Mouse (Mus musculus) embryonic facial prominence, embryonic 15.5 days (tissue): ENCODE data around the gene Exoc3l2. TPM values are rescaled to one million over a fixed set of nuclear protein-coding genes. Genes with fewer than 3 reads are reported as not detected.

Experiments used
- polyA plus RNA-seq: library from polyadenylated mRNA; unstranded; fragments of >200 nt; fragmentation: Nextera tagmentation; extraction: Ambion mirVana; gene quantifications from 2 replicates; pipeline ENCODE4 v1.2.1, GENCODE M21; 2015

The Exoc3l2 gene
- polyA plus RNA-seq, 1 experiment from 2014 or later, result 1.2 TPM

Other genes with a start within 250 kb of the Exoc3l2 start
- gene Opa3, start 235.0 kb upstream of the Exoc3l2 start, polyA plus RNA-seq, result 30.8 and 32.5 TPM in 2 replicates
- gene Vasp, start 191.5 kb upstream of the Exoc3l2 start, polyA plus RNA-seq, result 85.2 TPM in 2 replicates
- gene Ppm1n, start 183.3 kb upstream of the Exoc3l2 start, polyA plus RNA-seq, result 0.14 and 0.41 TPM in 2 replicates
- 39.2 and 41.9 TPM in 2 replicates for gene Rtn2, start 180.7 kb upstream of the Exoc3l2 start, polyA plus RNA-seq
- gene Fosb, start 153.3 kb upstream of the Exoc3l2 start, polyA plus RNA-seq, result 0.21 and 0.69 TPM in 2 replicates
- 83.0 and 85.5 TPM in 2 replicates for gene Ercc1, start 118.6 kb upstream of the Exoc3l2 start, polyA plus RNA-seq
- gene Cd3eap, start 103.8 kb upstream of the Exoc3l2 start, polyA plus RNA-seq, result 30.4 and 32.0 TPM in 2 replicates
- gene Ppp1r13l, start 103.6 kb upstream of the Exoc3l2 start, polyA plus RNA-seq, result 17.2 and 22.7 TPM in 2 replicates
- 16.9 and 18.3 TPM in 2 replicates for gene Ercc2, start 81.3 kb upstream of the Exoc3l2 start, polyA plus RNA-seq
- gene Klc3, start 59.2 kb upstream of the Exoc3l2 start, polyA plus RNA-seq, result 41.8 and 43.1 TPM in 2 replicates
- gene Ckm, start 58.6 kb upstream of the Exoc3l2 start, polyA plus RNA-seq, result 118 and 167 TPM in 2 replicates
- 11.8 and 14.4 TPM in 2 replicates for gene Mark4, start 4.5 kb upstream of the Exoc3l2 start, polyA plus RNA-seq
- 2.4 and 2.8 TPM in 2 replicates for gene Bloc1s3, start 45.0 kb downstream of the Exoc3l2 start, polyA plus RNA-seq
- gene Trappc6a, start 45.1 kb downstream of the Exoc3l2 start, polyA plus RNA-seq, result 89.5 and 101 TPM in 2 replicates
- 3.1 and 3.3 TPM in 2 replicates for gene Nkpd1, start 54.5 kb downstream of the Exoc3l2 start, polyA plus RNA-seq
- 31.4 and 36.0 TPM in 2 replicates for gene Ppp1r37, start 99.7 kb downstream of the Exoc3l2 start, polyA plus RNA-seq
- gene Zfp296, start 114.0 kb downstream of the Exoc3l2 start, polyA plus RNA-seq, result 1.5 and 2.2 TPM in 2 replicates
- gene Gemin7, start 114.3 kb downstream of the Exoc3l2 start, polyA plus RNA-seq, result 149 and 162 TPM in 2 replicates
- 58.3 and 66.1 TPM in 2 replicates for gene Clasrp, start 141.2 kb downstream of the Exoc3l2 start, polyA plus RNA-seq
- gene Relb, start 166.1 kb downstream of the Exoc3l2 start, polyA plus RNA-seq, result 14.0 and 15.8 TPM in 2 replicates
- 78.0 and 89.1 TPM in 2 replicates for gene Clptm1, start 201.7 kb downstream of the Exoc3l2 start, polyA plus RNA-seq
- 0.67 and 1.3 TPM in 2 replicates for gene Apoc2, start 214.6 kb downstream of the Exoc3l2 start, polyA plus RNA-seq
- not detected in 2 replicates for gene Gm44805, start 218.1 kb downstream of the Exoc3l2 start, polyA plus RNA-seq
- 0.16 TPM in 1 of 2 replicates, not detected in the other for gene Apoc4, start 218.1 kb downstream of the Exoc3l2 start, polyA plus RNA-seq
- 38.9 and 45.8 TPM in 2 replicates for gene Apoc1, start 229.3 kb downstream of the Exoc3l2 start, polyA plus RNA-seq
- gene Apoe, start 235.9 kb downstream of the Exoc3l2 start, polyA plus RNA-seq, result 442 and 474 TPM in 2 replicates